Mouse (Mus musculus): ENCODE data around the gene Plekhm2.

GRCm38 (mm10) chr4:141656932-141657331 is 7.8 kb downstream of the Plekhm2 start:
- TF ChIP-seq CTCF (IDR thresholded peaks at IDR 0.05; ENCODE audit: low read depth) = no peak
- no peak for TF ChIP-seq EP300 (IDR thresholded peaks at IDR 0.05; ENCODE audit: low read depth)
